In the genomic region with DNA sequence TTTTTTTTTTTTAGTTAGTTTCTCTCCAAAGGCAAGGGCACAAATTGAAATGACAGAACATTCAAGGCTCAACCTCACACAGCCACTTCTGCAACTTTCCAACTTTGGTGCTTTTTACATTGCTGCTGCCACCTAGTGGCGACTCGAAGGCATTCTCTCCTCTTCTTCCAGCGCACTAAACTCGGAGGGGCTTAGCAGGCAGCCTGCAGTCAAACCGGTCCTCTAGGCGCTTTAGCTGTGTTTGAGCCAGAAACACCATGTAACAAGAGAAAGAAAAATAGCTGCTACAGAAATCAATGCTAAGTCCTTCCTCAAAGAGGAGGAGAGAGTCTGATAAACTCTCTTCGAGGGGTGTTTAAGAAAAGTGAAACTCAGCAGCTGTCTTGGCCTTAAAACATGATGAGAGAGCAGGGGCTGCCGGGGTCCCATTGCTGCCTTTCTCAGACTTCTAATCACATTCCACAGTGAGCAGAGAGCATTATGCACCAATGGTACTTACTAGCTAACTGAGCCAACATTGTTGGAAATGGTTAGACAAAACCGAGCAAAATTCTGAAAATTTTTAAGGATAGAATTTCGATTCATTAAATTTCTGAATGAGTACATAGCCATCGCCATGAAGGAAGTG, we compare ENCODE assay signal across 9 mouse cellular contexts.
DNase-seq lines count a peak whose midpoint lies in the region; ATAC-seq and TF ChIP-seq lines count a peak whose summit lies in the region.
"Had no signal": no experiment of that assay in that cellular context is flagged by ENCODE, and none has a peak within 500 bp of the region (broad histone marks: within the 10 kb centered on the region; RNA-seq: fewer than 3 reads in every experiment).

No protein-coding gene starts in this region.

- no peaks in the 10 kb centered on the region for H3K36me3 ChIP-seq in C2C12 (ENCODE audit: control insufficient read depth, insufficient read depth)
- H3K36me3 ChIP-seq in heart, embryonic 13.5 days = no peaks in the 10 kb centered on the region
- H3K36me3 ChIP-seq: liver, embryonic 15.5 days had no signal

- no peaks in the 10 kb centered on the region for H3K9me3 ChIP-seq in heart, embryonic 13.5 days
- H3K9me3 ChIP-seq: liver, embryonic 15.5 days had no signal

- peaks cover 10% of the 10 kb centered on the region; the same call in 1 of the 2 replicates for H3K4me1 ChIP-seq in heart, embryonic 13.5 days
- H3K4me1 ChIP-seq in lung, adult 2 months (ENCODE audit: control insufficient read depth, insufficient read depth, low read length) = no peaks in the 10 kb centered on the region
- H3K4me1 ChIP-seq: liver, embryonic 15.5 days had no signal

- DNase-seq in adipocyte (ENCODE audit: low spot score) = peak; percentile 46
- DNase-seq in embryo, embryonic 10 days (ENCODE audit: low spot score) = peak; percentile 86
- DNase-seq in kidney, postnatal 25 days = peak; percentile 40 to 49
- DNase-seq in lung, adult 2 months = peak; percentile 32
- peak; percentile 24 for DNase-seq in ovary, postnatal 36 days (ENCODE audit: low spot score)

- TF ChIP-seq CTCF in C2C12 (IDR thresholded peaks at IDR 0.05; ENCODE audit: control insufficient read depth, insufficient read depth, insufficient read length) = peak; percentile 46
- TF ChIP-seq CTCF in lung, adult 2 months (IDR thresholded peaks at IDR 0.05; ENCODE audit: insufficient read depth, low read length) = peak; percentile 61

- no peaks in the 10 kb centered on the region for H3K79me3 ChIP-seq in C2C12 (ENCODE audit: low read depth)

- no peak for ATAC-seq in heart, embryonic 13.5 days (ENCODE audit: extremely low read depth, insufficient number of reproducible peaks, low FRiP score, low TSS enrichment)
- ATAC-seq in activated CD4-positive, CD25-positive, alpha-beta regulatory T cell, adult 4 months = no peak

- TF ChIP-seq POLR2A in lung, adult 2 months (IDR thresholded peaks at IDR 0.05; ENCODE audit: borderline replicate concordance, extremely low read depth, low read depth, low read length) = no peak

- H3K9ac ChIP-seq in heart, embryonic 13.5 days = no peak overlapping the region
- H3K9ac ChIP-seq: liver, embryonic 15.5 days had no signal

- H3K79me2 ChIP-seq in C2C12 (ENCODE audit: control insufficient read depth, insufficient read depth) = no peaks in the 10 kb centered on the region

- no peak overlapping the region for H3ac ChIP-seq in C2C12 (ENCODE audit: control insufficient read depth, insufficient read length, low read depth)

- no peak overlapping the region for H3K4me3 ChIP-seq in C2C12 (ENCODE audit: insufficient read depth, poor library complexity, severe bottlenecking)
- H3K4me3 ChIP-seq in heart, embryonic 13.5 days = peak overlapping the region; percentile 18; the same call in 1 of the 2 replicates
- H3K4me3 ChIP-seq in lung, adult 2 months (replicated peaks; ENCODE audit: extremely low read depth, low read depth, low read length) = no peak overlapping the region
- H3K4me3 ChIP-seq: liver, embryonic 15.5 days had no signal

- no peaks in the 10 kb centered on the region for H3K27me3 ChIP-seq in C2C12 (ENCODE audit: control insufficient read depth, insufficient read depth, insufficient read length)
- H3K27me3 ChIP-seq in heart, embryonic 13.5 days (replicated peaks) = no peaks in the 10 kb centered on the region
- H3K27me3 ChIP-seq: liver, embryonic 15.5 days had no signal

- H3K27ac ChIP-seq in heart, embryonic 13.5 days (replicated peaks) = no peak overlapping the region
- H3K27ac ChIP-seq: liver, embryonic 15.5 days had no signal

- H3K4me2 ChIP-seq in heart, embryonic 13.5 days = peak overlapping the region; percentile 46
- H3K4me2 ChIP-seq: liver, embryonic 15.5 days had no signal

- 30% methylated on average over 11 of the region's 11 CpGs for WGBS in heart, embryonic 13.5 days
- 33% methylated on average over 11 of the region's 11 CpGs for WGBS in lung, adult 2 months

TF ChIP-seq in C2C12, 6 proteins besides CTCF, POLR2A, EP300 and RAD21:
- TF ChIP-seq MYOG (IDR thresholded peaks at IDR 0.05; ENCODE audit: control insufficient read depth, extremely low read depth, insufficient read length) = no peak
- no peak for TF ChIP-seq USF1 (IDR thresholded peaks at IDR 0.05; ENCODE audit: low read depth)
- no peak for TF ChIP-seq MAX (IDR thresholded peaks at IDR 0.05)
- no peak for TF ChIP-seq MYOD1 (IDR thresholded peaks at IDR 0.05; ENCODE audit: control insufficient read depth, insufficient read length, low read depth)
- no peak for TF ChIP-seq CEBPB (IDR thresholded peaks at IDR 0.05; ENCODE audit: low read depth)
- no peak for TF ChIP-seq FOSL1 (IDR thresholded peaks at IDR 0.05; ENCODE audit: insufficient read depth, low read length, poor library complexity, severe bottlenecking)

Comparison
In these comparisons a context has a peak if more than half of its experiments do, and no peak if none do; other contexts are left out.
1. DNase-seq: peak in every context shown above with its lines; median percentile 86 in embryo, embryonic 10 days; 46 in adipocyte; 44 in kidney, postnatal 25 days; 32 in lung, adult 2 months; 24 in ovary, postnatal 36 days.